Mouse (Mus musculus) MEL (cell line): ENCODE data around the gene Ncstn. TPM values are rescaled to one million over a fixed set of nuclear protein-coding genes. Genes with fewer than 3 reads are reported as not detected.

Experiments used
- DNase-seq: peaks from one replicate; pipeline ENCODE4 v3.0.0; 2011; ENCODE audit warnings: low read depth, low spot score
- H3K27ac ChIP-seq: 2 replicates; pipeline ENCODE4 v1.5.1; 2012; ENCODE audit warnings: low read depth, mild to moderate bottlenecking, control low read depth, low read length, moderate library complexity; ENCODE audit not compliant: control insufficient read depth
- H3K27me3 ChIP-seq, 2 experiments: fragments of 150-350 bp in 1 of 2; sonication (generic) in 1 of 2; 2 replicates each; pipeline ENCODE4 v1.6.1; 2012; ENCODE audit warnings: low read length in 2 of 2, mild to moderate bottlenecking in 2 of 2, improper control_type of control experiment in 1 of 2, moderate library complexity in 1 of 2; ENCODE audit not compliant: insufficient read depth in 2 of 2, control insufficient read depth in 1 of 2
- H3K36me3 ChIP-seq, 2 experiments: 2 replicates each; pipeline ENCODE4 v1.6.1; 2012 to 2014; ENCODE audit warnings: low read length in 2 of 2, improper control_type of control experiment in 1 of 2, inconsistent platforms in 1 of 2, mild to moderate bottlenecking in 1 of 2; ENCODE audit not compliant: insufficient read depth in 2 of 2, control insufficient read depth in 1 of 2
- H3K4me1 ChIP-seq, 2 experiments: fragments of 150-350 bp in 1 of 2; sonication (generic) in 1 of 2; 2 replicates each; pipeline ENCODE4 v1.6.1; 2012; ENCODE audit warnings: low read length in 2 of 2, improper control_type of control experiment in 1 of 2, mild to moderate bottlenecking in 1 of 2; ENCODE audit not compliant: insufficient read depth in 2 of 2, control insufficient read depth in 1 of 2
- H3K4me3 ChIP-seq, 2 experiments: fragments of 150-350 bp in 1 of 2; sonication (generic) in 1 of 2; 2 replicates each; pipeline ENCODE4 v1.5.1; 2012; ENCODE audit warnings: low read depth in 2 of 2, low read length in 2 of 2, mild to moderate bottlenecking in 2 of 2, moderate library complexity in 2 of 2, control low read depth in 1 of 2, improper control_type of control experiment in 1 of 2; ENCODE audit not compliant: control insufficient read depth in 1 of 2, insufficient read depth in 1 of 2
- H3K79me2 ChIP-seq: 2 replicates; pipeline ENCODE4 v1.6.1; 2012; ENCODE audit warnings: mild to moderate bottlenecking, low read length, moderate library complexity; ENCODE audit not compliant: control insufficient read depth, poor library complexity, insufficient read depth
- H3K9ac ChIP-seq: 2 replicates; pipeline ENCODE4 v1.6.1; 2012; ENCODE audit warnings: low read depth, mild to moderate bottlenecking, control low read depth, low read length, moderate library complexity; ENCODE audit not compliant: control insufficient read depth, poor library complexity, severe bottlenecking
- H3K9me3 ChIP-seq: fragments of 150-350 bp; sonication (generic); replicated peaks from 2 replicates; pipeline ENCODE4 v1.6.1; 2012; ENCODE audit warnings: mild to moderate bottlenecking, low read length, improper control_type of control experiment, moderate library complexity; ENCODE audit not compliant: insufficient read depth
- BHLHE40 ChIP-seq: IDR thresholded peaks from 2 replicates; pipeline ENCODE4 v1.6.1; 2012; ENCODE audit warnings: low read depth, mild to moderate bottlenecking, inconsistent platforms, low read length, improper control_type of control experiment, borderline replicate concordance
- E2F4 ChIP-seq: IDR thresholded peaks from 2 replicates; pipeline ENCODE4 v1.6.1; 2011; ENCODE audit warnings: low read depth, low read length, improper control_type of control experiment, borderline replicate concordance
- EP300 ChIP-seq, 2 experiments: IDR thresholded peaks; 2 replicates each; pipeline ENCODE4 v1.6.1; 2011; ENCODE audit warnings: improper control_type of control experiment in 2 of 2, low read length in 2 of 2, low read depth in 1 of 2, mild to moderate bottlenecking in 1 of 2
- GATA1 ChIP-seq: IDR thresholded peaks from 2 replicates; pipeline ENCODE4 v1.6.1; 2011; ENCODE audit warnings: low read depth, low read length, improper control_type of control experiment
- KAT2A ChIP-seq: conservative IDR thresholded peaks from 2 replicates; pipeline ENCODE4 v1.6.1; 2012; ENCODE audit warnings: low read depth, low read length, improper control_type of control experiment, inconsistent platforms
- MEF2A ChIP-seq: IDR thresholded peaks from 2 replicates; pipeline ENCODE4 v1.6.1; 2014; ENCODE audit warnings: low read depth, mild to moderate bottlenecking, inconsistent platforms, low read length, improper control_type of control experiment; ENCODE audit not compliant: poor library complexity, insufficient replicate concordance, severe bottlenecking; ENCODE audit errors: extremely low read depth
- MXI1 ChIP-seq: IDR thresholded peaks from 2 replicates; pipeline ENCODE4 v1.6.1; 2011; ENCODE audit warnings: mild to moderate bottlenecking, low read depth, low read length, improper control_type of control experiment
- MYB ChIP-seq: IDR thresholded peaks from 2 replicates; pipeline ENCODE4 v1.6.1; 2011; ENCODE audit warnings: mild to moderate bottlenecking, low read depth, low read length, improper control_type of control experiment
- MYC ChIP-seq: IDR thresholded peaks from 2 replicates; pipeline ENCODE4 v1.6.1; 2011; ENCODE audit warnings: low read depth, mild to moderate bottlenecking, low read length, improper control_type of control experiment, moderate library complexity
- NRF1 ChIP-seq: IDR thresholded peaks from 2 replicates; pipeline ENCODE4 v1.6.1; 2014; ENCODE audit warnings: low read depth, mild to moderate bottlenecking, inconsistent platforms, low read length, improper control_type of control experiment, moderate library complexity; ENCODE audit not compliant: poor library complexity, insufficient read depth, severe bottlenecking
- POLR2AphosphoS2 ChIP-seq: IDR thresholded peaks from 2 replicates; pipeline ENCODE4 v1.6.1; 2011; ENCODE audit warnings: low read length, improper control_type of control experiment
- POLR2AphosphoS5 ChIP-seq: IDR thresholded peaks from 2 replicates; pipeline ENCODE4 v1.6.1; 2012; ENCODE audit warnings: low read depth, borderline replicate concordance, mild to moderate bottlenecking, inconsistent platforms, low read length, moderate library complexity, mixed read lengths
- RCOR1 ChIP-seq: IDR thresholded peaks from 2 replicates; pipeline ENCODE4 v1.6.1; 2012; ENCODE audit warnings: low read depth, mild to moderate bottlenecking, inconsistent platforms, low read length, improper control_type of control experiment
- TBP ChIP-seq: IDR thresholded peaks from 2 replicates; pipeline ENCODE4 v1.8.0; 2011; ENCODE audit warnings: low read depth, low read length, improper control_type of control experiment
- TCF12 ChIP-seq: IDR thresholded peaks from 2 replicates; pipeline ENCODE4 v1.6.1; 2014; ENCODE audit warnings: low read depth, mild to moderate bottlenecking, inconsistent platforms, low read length, improper control_type of control experiment, moderate library complexity
- UBTF ChIP-seq: IDR thresholded peaks from 2 replicates; pipeline ENCODE4 v1.6.1; 2012; ENCODE audit warnings: low read depth, mild to moderate bottlenecking, inconsistent platforms, low read length, improper control_type of control experiment, moderate library complexity, borderline replicate concordance; ENCODE audit not compliant: insufficient read depth
- USF2 ChIP-seq, 2 experiments: IDR thresholded peaks; 2 replicates each; pipeline ENCODE4 v1.6.1; 2011 to 2012; ENCODE audit warnings: improper control_type of control experiment in 2 of 2, low read length in 2 of 2, borderline replicate concordance in 1 of 2, inconsistent platforms in 1 of 2, low read depth in 1 of 2, mild to moderate bottlenecking in 1 of 2; ENCODE audit not compliant: insufficient read depth in 1 of 2
- ZC3H11A ChIP-seq: IDR thresholded peaks from 2 replicates; pipeline ENCODE4 v1.6.1; 2012; ENCODE audit warnings: low read depth, mild to moderate bottlenecking, inconsistent platforms, low read length, improper control_type of control experiment
- ZMIZ1 ChIP-seq: IDR thresholded peaks from 2 replicates; pipeline ENCODE4 v1.6.1; 2012; ENCODE audit warnings: low read depth, mild to moderate bottlenecking, inconsistent platforms, low read length, improper control_type of control experiment, moderate library complexity
- ZNF384 ChIP-seq: IDR thresholded peaks from 2 replicates; pipeline ENCODE4 v1.6.1; 2012; ENCODE audit warnings: low read depth, mild to moderate bottlenecking, inconsistent platforms, low read length, improper control_type of control experiment
- polyA plus RNA-seq, 2 experiments: library from polyadenylated mRNA; stranded (reverse) in 1 of 2; unstranded in 1 of 2; fragments of >175 nt in 1 of 2; fragments of >200 nt in 1 of 2; gene quantifications; 2 replicates each; pipeline versions ENCODE4 v1.2.1 to v1.2.4; 2012; ENCODE audit warnings: low replicate concordance in 2 of 2, low read depth in 1 of 2; ENCODE audit not compliant: insufficient read length in 2 of 2, insufficient read depth in 1 of 2, missing spikeins in 1 of 2
- total RNA-seq: library from RNA; depleted of rRNA; stranded (reverse); fragments of 300-350 nt; gene quantifications from 2 replicates; pipeline ENCODE4 v1.2.3, GENCODE M21; 2012

The Ncstn gene
- total and polyA plus RNA-seq, 3 experiments = 9.9 to 38.5 TPM; not detected in 1

GRCm38 (mm10) chr1:172019863-172020521 lies 62.6 kb downstream of the Ncstn start:
- H3K27ac ChIP-seq = no peak overlapping the region
- no peaks in the 10 kb centered on the region for H3K9me3 ChIP-seq
- no peak for DNase-seq
- H3K9ac ChIP-seq = no peak overlapping the region
- TF ChIP-seq RCOR1 = no peak
- no peak for TF ChIP-seq USF2 (IDR thresholded peaks at IDR 0.05; ENCODE audit: borderline replicate concordance in 1 of 2, insufficient read depth in 1 of 2, low read depth in 1 of 2, low read length in 2 of 2)
- no peak for TF ChIP-seq GATA1
- TF ChIP-seq MYB = no peak
- no peak for TF ChIP-seq TBP
- TF ChIP-seq POLR2AphosphoS2 = no peak
- no peak for TF ChIP-seq POLR2AphosphoS5
- TF ChIP-seq UBTF = no peak
- no peak for TF ChIP-seq ZNF384
- TF ChIP-seq ZC3H11A = no peak
- TF ChIP-seq MEF2A = no peak
- no peak for TF ChIP-seq ZMIZ1
- TF ChIP-seq BHLHE40 = no peak
- no peak for TF ChIP-seq NRF1
- no peak for TF ChIP-seq MXI1
- TF ChIP-seq KAT2A = no peak
- no peak for TF ChIP-seq E2F4
- TF ChIP-seq TCF12 = no peak
- no peak overlapping the region for H3K4me3 ChIP-seq
- no peaks in the 10 kb centered on the region for H3K4me1 ChIP-seq
- H3K79me2 ChIP-seq = no peaks in the 10 kb centered on the region
- no peaks in the 10 kb centered on the region for H3K36me3 ChIP-seq
- no peaks in the 10 kb centered on the region for H3K27me3 ChIP-seq

GRCm38 (mm10) chr1:172019339-172019738 lies 63.3 kb downstream of the Ncstn start:
- Histone ChIP-seq H3K4me3 (no peak overlapping the region), H3K4me1 (no peaks in the 10 kb centered on the region)
- no peak for TF ChIP-seq EP300 (IDR thresholded peaks at IDR 0.05; ENCODE audit: low read depth in 1 of 2, low read length in 2 of 2)
- no peak for TF ChIP-seq NRF1
- TF ChIP-seq MYC = no peak

More at GRCm38 (mm10) chr1:172019339-172019738, 63.3 kb downstream of the Ncstn start:
- H3K36me3 ChIP-seq = no peaks in the 10 kb centered on the region
- no peak for DNase-seq
- H3K27ac ChIP-seq = no peak overlapping the region
- no peaks in the 10 kb centered on the region for H3K79me2 ChIP-seq
- H3K9ac ChIP-seq = no peak overlapping the region
- H3K9me3 ChIP-seq = no peaks in the 10 kb centered on the region
- no peaks in the 10 kb centered on the region for H3K27me3 ChIP-seq
